Mouse (Mus musculus): ENCODE measurements around the gene Gm13119.
"Not testable (repeated sequence)": the region's sequence is repeated elsewhere in the genome, so short reads cannot be mapped to it uniquely, and the experiment has no call there.

Gm13119 gene

GRCm38 (mm10) chr4:144357642-144358041 lies at the start of gene Gm13119:
Gm13119 (plus strand) TSS chr4:144357942.
- DNase-seq, result not testable (repeated sequence)

- DNase-seq, result not testable (repeated sequence)
Measured at GRCm38 (mm10) chr4:144312666-144313460, 44.9 kb upstream of the Gm13119 start.

- not testable (repeated sequence) for DNase-seq
Measured at GRCm38 (mm10) chr4:144329949-144330348, 27.8 kb upstream of the Gm13119 start, which contains the start of gene Gm13128. Gm13128 (plus strand) TSS chr4:144330249.

- DNase-seq, result not testable (repeated sequence)
Measured at GRCm38 (mm10) chr4:144335856-144336255, 21.9 kb upstream of the Gm13119 start.

- no peak for DNase-seq
Measured at GRCm38 (mm10) chr4:144377911-144378310, 20.2 kb downstream of the Gm13119 start, which contains the start of gene Pramef20. Pramef20 (minus strand) TSS chr4:144377933.

- DNase-seq, result no peak
Measured at GRCm38 (mm10) chr4:144396316-144396715, 38.6 kb downstream of the Gm13119 start.

DNA sequence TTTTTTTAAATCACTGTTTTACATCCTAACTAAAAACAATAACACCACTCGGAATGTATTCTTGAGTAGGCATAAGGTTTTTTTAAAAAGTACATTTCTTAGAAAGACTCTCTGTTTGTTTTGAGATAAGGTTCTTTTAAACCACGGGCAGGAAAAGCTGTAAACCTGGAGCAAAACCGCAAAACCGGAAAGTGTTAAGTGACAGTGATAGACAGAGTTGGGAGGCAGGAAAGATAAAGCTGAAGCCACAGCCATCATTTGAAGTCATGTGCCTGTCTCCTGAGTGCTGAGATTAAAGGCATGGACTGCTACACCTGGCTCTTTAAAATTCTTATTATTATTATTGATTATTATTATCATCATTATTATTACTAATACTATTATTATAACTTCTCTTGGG lies 45.0 kb downstream of the Gm13119 start:
- DNase-seq, result no peak

DNA sequence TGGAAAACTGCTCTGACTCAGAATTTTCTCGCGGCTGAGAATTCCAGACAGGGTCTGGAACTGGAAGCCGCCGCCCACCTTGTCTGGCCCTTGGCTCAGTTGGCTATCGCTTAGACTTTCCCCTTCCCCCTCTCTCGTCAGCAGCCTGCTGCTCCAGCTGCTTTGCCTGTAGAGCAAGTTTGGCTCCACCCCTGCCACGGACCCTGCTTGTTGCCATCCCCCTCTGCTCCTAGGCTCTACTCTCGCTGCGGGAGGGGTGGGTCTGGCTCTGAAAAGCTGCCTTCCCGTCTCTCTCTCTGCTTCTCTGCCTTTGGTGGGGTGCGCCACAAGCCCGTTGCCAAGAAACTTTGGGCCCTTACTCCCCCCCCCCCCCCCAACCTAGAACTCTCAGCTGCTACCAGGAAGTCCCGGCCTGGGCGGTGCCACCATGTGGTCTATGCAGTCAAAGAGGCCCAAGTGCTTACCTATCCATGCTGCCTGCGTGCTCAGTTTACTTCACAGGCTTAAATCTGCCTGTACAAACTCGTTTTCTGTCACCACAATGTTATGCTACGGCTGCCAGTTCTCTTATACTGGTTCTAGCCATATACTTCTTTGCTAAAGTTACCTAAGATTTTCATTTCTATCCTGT lies 46.8 kb downstream of the Gm13119 start:
- no peak for DNase-seq

- DNase-seq, result no peak
Measured at GRCm38 (mm10) chr4:144406261-144406660, 48.5 kb downstream of the Gm13119 start.

- no peak for DNase-seq
Measured at GRCm38 (mm10) chr4:144408290-144408689, 50.5 kb downstream of the Gm13119 start, which contains the start of gene Pramef12. Pramef12 (minus strand) TSS chr4:144408464.
